Mouse (Mus musculus) forebrain, postnatal 0 days (tissue): Measurements from ENCODE around the gene Retnlb. TPM values are rescaled to one million over a fixed set of nuclear protein-coding genes. Genes with fewer than 3 reads are reported as not detected.

Experiments used
- ATAC-seq: fragments of 200-750 bp; cut with Nextera tagmentation; 2 replicates; pipeline ENCODE4 v1.8.0; 2017; ENCODE audit warnings: mild to moderate bottlenecking, moderate library complexity
- DNase-seq: peaks from one replicate; pipeline ENCODE4 v3.0.0-alpha.2; 2015
- H3K27ac ChIP-seq: fragments of 300-500 bp; sonication (generic); 2 replicates; pipeline ENCODE4 v1.5.1; 2014; ENCODE audit warnings: low read depth, mild to moderate bottlenecking, antibody characterized with exemption, low read length, moderate library complexity, mixed read lengths
- H3K27me3 ChIP-seq: fragments of 300-500 bp; sonication (generic); 2 replicates; pipeline ENCODE4 v1.6.1; 2014; ENCODE audit warnings: mild to moderate bottlenecking, low read length, mixed read lengths; ENCODE audit not compliant: insufficient read depth
- H3K36me3 ChIP-seq: fragments of 300-500 bp; sonication (generic); 2 replicates; pipeline ENCODE4 v1.6.1; 2014; ENCODE audit warnings: mild to moderate bottlenecking, moderate library complexity; ENCODE audit not compliant: insufficient read depth
- H3K4me1 ChIP-seq: fragments of 300-500 bp; sonication (generic); 2 replicates; pipeline ENCODE4 v1.6.1; 2014; ENCODE audit warnings: antibody characterized with exemption; ENCODE audit not compliant: insufficient read depth
- H3K4me2 ChIP-seq: fragments of 300-500 bp; sonication (generic); 2 replicates; pipeline ENCODE4 v1.6.1; 2014; ENCODE audit warnings: low read depth, mild to moderate bottlenecking, moderate library complexity
- H3K4me3 ChIP-seq: fragments of 300-500 bp; sonication (generic); 2 replicates; pipeline ENCODE4 v1.5.1; 2014; ENCODE audit warnings: low read depth, low read length, mixed read lengths
- H3K9ac ChIP-seq: fragments of 300-500 bp; sonication (generic); 2 replicates; pipeline ENCODE4 v1.6.1; 2014; ENCODE audit warnings: mild to moderate bottlenecking
- H3K9me3 ChIP-seq: fragments of 300-500 bp; sonication (generic); 2 replicates; pipeline ENCODE4 v1.6.1; 2016; ENCODE audit warnings: low read length
- CTCF ChIP-seq: sonication (generic); IDR thresholded peaks from 2 replicates; pipeline ENCODE4 v1.5.1; 2016; ENCODE audit warnings: antibody characterized with exemption, control low read depth, low read depth
- WGBS: fragments of 180-500 bp; shearing (Covaris S2); extraction: QIAGEN DNeasy Blood & Tissue Kit; methylation state at CpG from one replicate; pipeline ENCODE4 v1.1.7; 2014; 5-methylcytosine and 5-hydroxymethylcytosine counted together
- polyA plus RNA-seq: library from polyadenylated mRNA; unstranded; fragments of >200 nt; fragmentation: Nextera tagmentation; extraction: Ambion mirVana; gene quantifications from 2 replicates; pipeline ENCODE4 v1.2.1, GENCODE M21; 2015
- total RNA-seq: library from RNA; depleted of rRNA; stranded (reverse); fragments of >200 nt; gene quantifications from 2 replicates; pipeline ENCODE4 v1.2.3, GENCODE M21; 2014; rRNA removed

The Retnlb gene
- total and polyA plus RNA-seq, 2 experiments from 2014 or later, result not detected

DNA sequence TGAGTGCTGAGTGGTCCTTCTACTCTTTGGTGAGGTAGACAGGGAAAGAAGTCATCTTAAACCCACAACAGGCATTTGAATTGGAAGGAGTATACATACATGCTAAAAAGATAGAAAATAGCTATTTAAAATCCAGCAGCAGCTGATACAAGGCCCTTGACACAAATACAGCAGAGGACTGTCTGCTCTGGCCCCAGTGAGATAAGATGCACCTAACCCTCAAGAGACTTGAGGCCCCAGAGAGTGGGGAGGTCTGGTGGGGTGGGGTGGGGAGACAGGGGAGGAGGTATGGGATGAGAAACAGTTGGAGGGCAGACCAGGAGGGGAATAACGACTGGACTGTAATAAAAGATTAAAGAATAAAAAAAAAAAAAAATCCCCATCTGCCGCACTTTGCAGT, 51.0 kb downstream of the Retnlb start:
- no peak for TF ChIP-seq CTCF
- Histone ChIP-seq H3K9me3 (no peaks in the 10 kb centered on the region), H3K27ac (no peak overlapping the region), H3K36me3 (no peaks in the 10 kb centered on the region), H3K27me3 (no peaks in the 10 kb centered on the region), H3K4me1 (no peaks in the 10 kb centered on the region), H3K9ac (no peak overlapping the region), H3K4me2 (no peak overlapping the region), H3K4me3 (no peak overlapping the region)
- no peak for DNase-seq
- 60% methylated on average over 2 of the region's 2 CpGs for WGBS
- no peak for ATAC-seq

Other genes with a start within 250 kb of the Retnlb start
- gene Trat1, start 44.8 kb upstream of the Retnlb start, total RNA-seq, result 0.05 and 0.15 TPM in 2 replicates
- not detected in 2 replicates for gene Trat1, start 44.8 kb upstream of the Retnlb start, polyA plus RNA-seq
- gene Retnla, start 25.7 kb downstream of the Retnlb start, total RNA-seq, result not detected in 2 replicates
- gene Retnla, start 25.7 kb downstream of the Retnlb start, polyA plus RNA-seq, result 1.4 and 2.4 TPM in 2 replicates
- 0.85 TPM in 1 of 2 replicates, not detected in the other for gene Retnlg, start 55.8 kb downstream of the Retnlb start, total RNA-seq
- gene Retnlg, start 55.8 kb downstream of the Retnlb start, polyA plus RNA-seq, result 0.75 and 1.3 TPM in 2 replicates
- 129 and 149 TPM in 2 replicates for gene Dzip3, start 177.3 kb downstream of the Retnlb start, total RNA-seq
- gene Dzip3, start 177.3 kb downstream of the Retnlb start, polyA plus RNA-seq, result 35.8 and 46.7 TPM in 2 replicates
- gene Cip2a, start 177.3 kb downstream of the Retnlb start, total RNA-seq, result 7.3 and 10.4 TPM in 2 replicates
- 4.1 and 4.3 TPM in 2 replicates for gene Cip2a, start 177.3 kb downstream of the Retnlb start, polyA plus RNA-seq
- under 0.01 and 0.05 TPM in 2 replicates for gene Myh15, start 240.6 kb downstream of the Retnlb start, total RNA-seq
- gene Myh15, start 240.6 kb downstream of the Retnlb start, polyA plus RNA-seq, result 0.08 TPM in 2 replicates